Mouse (Mus musculus): ENCODE measurements at regions not wholly inside any gene's neighbourhood (a gene's known extent, or its start where the extent isn't known, plus 50 kb on each side); places are given as distances from the start of the nearest gene placed in this dataset.
"Not testable (repeated sequence)": the region's sequence is repeated elsewhere in the genome, so short reads cannot be mapped to it uniquely, and the experiment has no call there.

DNA sequence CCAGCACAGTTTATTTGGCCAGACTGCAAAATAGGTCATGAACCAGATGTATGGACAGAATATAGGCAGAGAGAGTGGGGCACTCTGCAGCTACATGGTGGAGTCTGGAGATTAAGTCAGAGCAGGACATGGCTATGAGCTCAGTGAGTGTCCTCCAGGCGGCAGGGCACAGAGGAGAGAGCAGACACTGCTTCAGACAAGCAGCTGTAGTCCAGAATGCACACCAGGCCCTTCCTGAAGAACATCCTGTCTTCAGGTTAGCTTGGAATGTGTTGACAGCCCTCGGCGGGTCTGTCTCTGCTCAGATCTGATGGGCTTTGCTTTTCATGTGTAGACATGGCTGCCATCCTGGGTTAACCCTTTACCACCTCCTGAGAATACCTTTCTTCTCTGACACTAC, 238.6 kb downstream of the Nuak1 start:
- in situ Hi-C loops (cut with MboI; ENCODE audit: low pct_unique_long_range_greater_than_20kb in 1 of 2, low sequenced_read_pairs in 2 of 2, unreplicated experiment in 1 of 2): no loop called here

DNA sequence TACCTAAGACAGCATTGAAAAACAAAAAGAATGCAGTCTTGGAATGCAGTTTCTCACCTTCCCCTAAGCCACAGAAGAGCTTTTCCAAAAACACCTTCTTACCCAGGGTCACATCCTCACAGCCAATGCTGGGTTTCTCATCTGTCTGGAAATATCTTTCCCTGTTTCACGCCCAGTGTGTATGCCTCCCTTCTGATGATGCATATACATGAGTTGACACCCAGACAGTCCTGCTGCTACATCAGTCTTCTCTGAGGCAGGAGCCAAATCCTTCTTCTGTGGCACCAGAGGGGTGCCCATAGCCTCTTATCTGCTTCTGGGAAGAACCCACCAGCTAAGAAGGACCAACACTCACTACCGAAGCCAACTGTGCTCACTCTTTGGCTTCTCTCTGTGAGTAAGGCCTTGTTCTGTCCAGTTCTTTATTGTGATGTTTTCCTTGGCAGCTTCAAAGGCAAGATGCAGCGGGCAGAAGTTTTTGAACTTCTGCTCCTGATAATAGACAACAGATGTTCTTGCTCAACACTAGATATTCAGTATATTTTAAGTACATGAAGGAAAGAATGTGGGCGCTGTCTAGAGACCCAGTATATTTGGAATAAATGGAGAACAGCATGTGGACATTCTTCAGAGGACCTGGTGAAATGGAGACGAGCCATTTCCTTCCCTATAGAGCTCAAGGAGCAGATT, 228.2 kb downstream of the Nuak1 start:
- in situ Hi-C loops (cut with MboI; ENCODE audit: low pct_unique_long_range_greater_than_20kb in 1 of 2, low sequenced_read_pairs in 2 of 2, unreplicated experiment in 1 of 2): no loop called here

DNA sequence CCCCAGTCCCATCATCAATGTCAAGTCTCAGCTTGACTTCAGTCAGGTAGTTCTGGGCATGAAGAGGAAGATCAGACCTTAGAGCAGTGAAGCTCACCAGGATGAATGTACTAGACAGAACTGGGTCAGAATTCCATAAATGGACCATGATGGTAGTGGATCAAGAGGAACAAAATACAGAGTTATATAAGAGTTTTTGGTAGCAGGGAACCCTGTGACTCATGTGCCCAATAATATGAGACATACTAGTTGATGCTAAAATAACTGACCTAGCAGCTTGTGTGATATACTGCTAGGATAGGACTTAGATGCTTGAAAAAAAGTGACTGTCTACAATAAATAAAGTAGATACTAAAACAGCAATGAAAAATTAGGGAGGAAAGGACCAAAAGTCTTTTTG, 225.6 kb downstream of the Nuak1 start:
- in situ Hi-C loops (cut with MboI; ENCODE audit: low pct_unique_long_range_greater_than_20kb in 1 of 2, low sequenced_read_pairs in 2 of 2, unreplicated experiment in 1 of 2): no loop called here

DNA sequence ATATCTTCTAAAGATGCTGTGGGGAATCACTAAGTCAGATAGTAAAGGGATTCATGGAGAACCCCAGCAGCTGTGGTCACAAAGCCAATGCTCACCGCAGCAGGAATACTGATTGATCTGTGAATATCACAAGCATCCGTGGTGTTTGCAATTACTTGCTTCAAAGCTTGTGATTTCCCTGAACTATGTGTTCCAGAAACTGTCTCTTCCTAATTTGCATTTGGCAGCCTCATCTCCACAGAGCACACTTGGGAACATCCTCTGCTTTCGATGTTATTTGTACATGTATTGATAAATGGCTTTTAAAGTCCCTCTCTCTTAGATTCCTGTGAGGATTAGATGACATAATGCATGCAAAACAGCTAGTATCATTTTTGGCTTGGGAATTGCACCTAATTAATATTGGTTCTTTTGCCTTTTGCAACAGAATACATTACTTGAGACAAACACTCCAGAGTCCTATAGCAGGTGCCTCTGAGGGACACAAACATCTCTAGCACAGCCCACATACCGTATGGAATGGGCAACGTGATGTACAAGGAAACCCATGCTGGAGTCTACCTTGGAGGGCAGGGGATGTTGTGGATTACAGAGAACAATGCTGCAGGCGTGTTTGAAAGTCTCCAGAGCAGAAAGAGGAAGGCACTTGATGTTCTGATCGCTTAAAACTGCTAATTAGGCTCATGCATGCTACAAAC, 211.0 kb downstream of the Nuak1 start:
- in situ Hi-C loops (cut with MboI; ENCODE audit: low pct_unique_long_range_greater_than_20kb in 1 of 2, low sequenced_read_pairs in 2 of 2, unreplicated experiment in 1 of 2): no loop called here

DNA sequence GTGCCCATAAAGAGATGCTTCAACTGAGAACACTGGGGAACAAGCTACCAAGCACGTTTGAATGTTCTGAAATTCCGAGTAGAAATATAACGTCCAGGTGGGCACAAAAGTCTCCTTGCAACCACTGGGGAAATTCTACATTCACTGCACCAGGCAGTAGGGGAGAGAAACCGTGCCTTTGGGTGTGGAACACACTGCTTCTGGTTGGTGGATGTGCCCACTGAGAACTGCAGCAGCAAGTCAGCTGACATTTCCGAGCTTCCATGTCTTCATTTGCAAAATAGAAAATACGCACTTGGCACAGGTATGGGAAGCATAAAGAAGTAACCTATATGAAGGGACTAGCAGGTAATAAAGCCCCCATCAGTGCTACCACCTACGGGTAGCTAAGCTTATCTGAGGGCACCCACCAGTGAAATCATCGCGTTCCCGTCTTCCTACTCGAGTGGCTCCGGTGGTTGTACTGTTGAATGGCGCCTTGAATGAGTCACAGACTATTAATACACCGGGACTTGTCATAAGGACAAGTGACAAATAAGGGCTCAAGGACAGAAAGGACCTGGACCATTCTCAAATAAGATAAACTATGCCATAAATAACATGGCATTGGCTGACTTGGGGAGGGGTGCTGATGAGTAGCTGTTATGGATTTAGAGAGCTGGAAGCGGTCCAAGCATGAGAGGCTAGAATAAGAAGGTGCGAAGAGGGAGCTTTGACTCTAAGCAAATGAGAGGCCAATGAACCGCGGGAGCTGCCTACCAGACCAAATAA, 210.2 kb downstream of the Nuak1 start:
- in situ Hi-C loops (cut with MboI; ENCODE audit: low pct_unique_long_range_greater_than_20kb in 1 of 2, low sequenced_read_pairs in 2 of 2, unreplicated experiment in 1 of 2): no loop called here

DNA sequence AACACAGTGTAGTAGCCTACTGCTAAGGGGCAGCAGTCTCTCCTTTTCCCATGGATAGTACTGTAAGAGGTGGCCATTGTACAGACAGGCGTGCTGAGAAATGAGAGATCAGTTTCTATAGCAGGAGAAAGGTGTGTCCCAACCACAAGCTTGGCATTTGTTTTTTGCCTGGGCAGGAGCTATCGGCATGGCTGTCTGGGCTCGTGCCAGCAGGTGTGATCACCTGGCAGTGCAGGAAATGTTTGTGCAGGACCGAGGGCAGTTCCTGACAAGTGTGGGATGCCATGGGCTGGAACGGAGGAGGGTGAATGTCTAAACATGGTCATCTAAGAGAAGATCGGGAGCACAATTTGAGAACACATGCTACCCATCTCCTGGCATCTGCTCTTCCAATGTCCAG, 205.4 kb downstream of the Nuak1 start:
- in situ Hi-C loops (cut with MboI; ENCODE audit: low pct_unique_long_range_greater_than_20kb in 1 of 2, low sequenced_read_pairs in 2 of 2, unreplicated experiment in 1 of 2): no loop called here

DNA sequence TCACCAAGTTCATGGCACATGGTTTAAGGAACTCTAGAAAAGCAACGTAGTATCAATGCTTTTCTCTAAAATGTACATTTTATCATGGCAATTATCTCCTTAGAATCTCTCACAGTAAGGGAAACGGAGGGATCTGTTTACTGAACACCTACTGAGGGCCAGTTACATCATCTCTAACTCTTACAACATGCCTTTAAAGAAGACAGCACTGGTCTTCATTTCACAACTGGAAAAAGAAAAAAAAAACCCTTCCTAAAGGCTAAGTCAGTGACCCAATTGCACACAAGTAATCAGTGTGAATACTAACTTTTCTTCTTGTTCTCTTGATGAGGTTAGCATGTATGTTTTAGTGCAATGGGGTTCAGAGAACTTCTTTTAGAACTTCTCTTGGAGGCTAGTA, 204.2 kb downstream of the Nuak1 start:
- in situ Hi-C loops (cut with MboI; ENCODE audit: low pct_unique_long_range_greater_than_20kb in 1 of 2, low sequenced_read_pairs in 2 of 2, unreplicated experiment in 1 of 2): no loop called here

DNA sequence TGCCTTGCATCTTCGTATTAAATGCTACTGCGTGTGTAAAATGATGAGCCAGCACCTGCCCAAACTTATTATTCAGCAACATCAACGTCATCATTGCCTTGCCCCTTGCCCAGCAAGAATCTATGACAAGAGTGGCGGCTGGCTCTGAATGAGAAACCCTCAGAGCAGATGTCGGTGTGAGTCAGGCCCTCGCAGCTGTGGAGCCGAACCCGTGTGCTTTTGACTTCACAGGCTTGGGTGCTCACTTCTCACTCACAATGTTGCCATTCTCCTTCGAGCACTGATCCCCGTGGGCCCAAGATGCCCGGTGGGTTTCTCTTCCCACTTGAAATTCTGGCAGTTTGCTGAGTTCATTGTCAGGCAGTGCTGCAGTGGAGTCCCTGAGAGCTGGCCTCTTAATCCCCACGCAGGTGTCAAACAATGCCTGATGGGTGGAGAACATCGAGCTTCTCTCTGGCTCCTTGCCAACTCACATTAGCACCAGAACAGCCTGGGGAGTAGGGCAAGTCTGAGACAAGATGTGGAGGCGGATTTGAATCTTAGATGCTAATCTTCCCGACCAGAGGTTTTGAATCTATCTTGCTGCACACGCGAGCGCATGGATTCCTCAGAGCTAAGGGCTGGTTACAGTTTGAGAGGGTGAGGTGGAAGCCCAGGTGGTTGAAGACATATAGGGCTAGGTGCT, 202.0 kb downstream of the Nuak1 start:
- in situ Hi-C loops (cut with MboI; ENCODE audit: low pct_unique_long_range_greater_than_20kb in 1 of 2, low sequenced_read_pairs in 2 of 2, unreplicated experiment in 1 of 2): no loop called here

DNA sequence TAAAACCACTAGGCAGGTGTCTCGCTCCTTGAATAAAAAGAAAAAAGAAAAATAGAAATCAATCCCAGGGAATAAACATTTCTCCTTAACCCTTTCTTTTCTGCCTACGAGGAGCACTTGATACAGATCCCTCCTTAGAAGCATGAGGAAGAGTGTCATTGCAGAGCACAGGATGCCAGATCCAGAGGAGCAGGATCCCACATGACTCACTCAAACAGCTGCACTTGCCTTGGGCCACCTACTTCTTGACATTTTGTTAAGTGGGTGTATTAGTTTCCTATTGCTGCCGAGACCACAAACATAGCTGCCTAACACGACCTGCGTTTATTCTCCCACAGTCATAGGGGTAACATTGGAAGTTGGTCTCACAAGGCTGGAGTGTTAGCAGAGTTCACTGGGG, 197.1 kb downstream of the Nuak1 start:
- in situ Hi-C loops (cut with MboI; ENCODE audit: low pct_unique_long_range_greater_than_20kb in 1 of 2, low sequenced_read_pairs in 2 of 2, unreplicated experiment in 1 of 2): no loop called here

DNA sequence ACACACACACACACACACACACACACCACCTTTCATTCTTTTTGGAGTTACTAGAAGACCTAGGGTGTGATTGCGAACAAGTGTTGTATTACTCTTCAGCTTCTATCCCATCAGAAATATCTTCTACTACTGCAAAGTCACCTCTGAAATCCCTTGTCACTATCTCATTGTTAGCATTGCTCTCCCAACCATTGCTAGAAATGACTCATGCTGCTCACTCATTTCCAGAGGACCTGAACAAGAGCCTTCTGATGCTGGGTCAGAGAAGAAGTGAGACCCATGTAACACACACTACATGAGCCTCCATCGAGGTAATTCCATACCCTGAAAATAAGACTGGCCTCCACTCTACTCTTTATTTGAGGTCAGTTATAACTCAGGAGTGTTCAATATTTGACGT, 191.1 kb downstream of the Nuak1 start:
- in situ Hi-C loops (cut with MboI; ENCODE audit: low pct_unique_long_range_greater_than_20kb in 1 of 2, low sequenced_read_pairs in 2 of 2, unreplicated experiment in 1 of 2): no loop called here

DNA sequence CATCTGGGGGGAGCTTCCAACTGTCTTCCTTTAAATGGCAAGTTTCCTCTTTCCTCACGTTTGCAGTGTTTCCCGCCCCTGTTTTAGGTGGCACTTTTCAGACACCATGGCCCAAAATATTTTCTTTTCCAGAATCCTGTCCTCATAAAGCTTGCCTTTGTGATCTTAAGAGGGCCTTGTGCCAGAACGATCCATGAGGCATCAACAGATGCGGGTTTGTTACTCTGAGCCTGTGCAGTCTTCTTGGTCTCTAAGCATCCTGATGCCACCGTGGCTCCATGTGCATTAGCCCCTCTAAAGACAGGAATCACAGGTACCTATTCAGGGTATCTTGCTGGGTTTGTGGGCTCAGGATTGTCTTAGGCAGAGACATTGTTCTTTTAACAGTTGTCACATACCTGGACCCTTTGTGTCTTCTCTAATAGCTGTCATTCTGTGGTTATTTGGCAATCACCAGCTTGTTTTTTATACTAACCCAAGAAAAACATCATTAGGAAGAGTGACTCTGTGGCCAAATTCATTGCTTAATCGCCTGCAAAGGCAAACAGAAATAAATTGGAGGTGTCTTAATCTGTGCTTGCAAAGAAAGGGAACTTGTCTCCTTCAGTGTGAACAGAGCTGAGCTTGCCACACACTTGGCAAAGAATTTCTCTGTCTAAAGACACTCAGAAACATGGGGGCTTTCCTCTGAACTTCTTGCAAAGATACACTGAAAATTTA, 179.3 kb downstream of the Nuak1 start:
- in situ Hi-C loops (cut with MboI; ENCODE audit: low pct_unique_long_range_greater_than_20kb in 1 of 2, low sequenced_read_pairs in 2 of 2, unreplicated experiment in 1 of 2): no loop called here

DNA sequence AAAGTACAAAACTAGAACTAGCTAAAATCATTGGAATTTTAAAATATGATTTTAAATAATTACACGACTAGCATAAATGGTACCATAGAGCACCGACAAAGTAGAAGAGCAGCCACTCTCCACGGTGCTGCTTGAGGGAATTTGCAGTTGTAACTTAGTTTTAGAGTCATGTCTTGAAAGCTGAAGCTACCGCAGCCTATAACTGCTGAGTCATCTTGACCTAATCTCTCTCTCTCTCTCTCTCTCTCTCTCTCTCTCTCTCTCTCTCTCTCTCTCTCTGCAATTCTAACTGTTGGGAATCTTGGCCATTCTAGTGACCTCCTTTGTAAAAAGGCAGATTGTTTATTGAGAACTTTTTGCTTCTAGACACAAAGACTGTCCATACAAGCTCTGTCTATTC, 177.5 kb downstream of the Nuak1 start:
- in situ Hi-C loops (cut with MboI; ENCODE audit: low pct_unique_long_range_greater_than_20kb in 1 of 2, low sequenced_read_pairs in 2 of 2, unreplicated experiment in 1 of 2): no loop called here

DNA sequence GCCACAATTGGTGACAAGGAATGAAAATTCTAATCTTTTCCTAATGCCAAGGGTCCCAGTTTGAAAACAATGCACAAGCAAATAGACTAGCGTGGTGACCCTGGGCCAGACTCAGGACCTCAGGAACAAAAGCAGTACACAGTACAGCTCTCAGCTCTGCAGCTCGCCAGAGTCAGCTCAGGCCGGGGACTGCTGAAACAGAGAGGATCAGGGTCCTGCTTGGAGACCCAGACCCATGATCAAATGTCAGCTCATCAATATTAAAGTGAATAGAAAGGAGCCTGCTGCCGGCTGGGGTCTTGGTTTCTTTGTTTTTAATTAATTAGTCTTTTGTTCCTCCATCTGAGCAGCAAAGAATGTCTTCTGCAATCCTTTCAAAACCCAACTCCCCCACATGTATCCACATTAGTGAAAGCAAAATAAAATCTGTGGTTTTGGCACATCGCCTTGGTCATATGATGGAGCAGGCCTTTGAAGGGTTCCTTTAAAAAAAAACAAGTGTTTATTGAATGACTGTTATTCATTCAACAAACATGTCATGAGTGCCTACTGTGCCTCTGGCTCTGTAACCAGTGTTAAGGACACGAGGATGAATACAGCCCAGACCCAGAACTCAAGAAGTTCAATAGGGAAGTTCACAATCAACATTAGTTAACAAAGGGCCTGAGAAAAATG, 154.4 kb downstream of the Nuak1 start:
- in situ Hi-C loops (cut with MboI; ENCODE audit: low pct_unique_long_range_greater_than_20kb in 1 of 2, low sequenced_read_pairs in 2 of 2, unreplicated experiment in 1 of 2): no loop called here

DNA sequence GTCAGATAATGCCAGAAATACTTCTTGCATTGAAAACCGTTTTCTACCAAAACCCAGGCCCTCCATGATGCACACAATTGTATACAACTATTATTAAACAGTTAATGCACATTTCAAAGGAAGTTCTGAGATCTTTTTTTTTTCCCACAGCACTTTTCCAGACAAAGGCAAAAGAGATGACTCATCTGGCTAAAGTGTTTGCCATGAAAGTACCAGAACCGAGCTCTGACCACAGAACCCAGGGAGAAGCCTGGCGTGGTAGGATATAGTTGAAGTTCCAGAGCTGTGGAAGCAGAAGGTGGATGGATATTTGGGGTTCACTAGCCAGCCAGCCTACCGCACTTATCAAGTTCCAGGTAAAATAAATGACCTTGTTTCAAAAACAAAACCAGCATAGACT, 146.0 kb downstream of the Nuak1 start:
- in situ Hi-C loops (cut with MboI; ENCODE audit: low pct_unique_long_range_greater_than_20kb in 1 of 2, low sequenced_read_pairs in 2 of 2, unreplicated experiment in 1 of 2): no loop called here

DNA sequence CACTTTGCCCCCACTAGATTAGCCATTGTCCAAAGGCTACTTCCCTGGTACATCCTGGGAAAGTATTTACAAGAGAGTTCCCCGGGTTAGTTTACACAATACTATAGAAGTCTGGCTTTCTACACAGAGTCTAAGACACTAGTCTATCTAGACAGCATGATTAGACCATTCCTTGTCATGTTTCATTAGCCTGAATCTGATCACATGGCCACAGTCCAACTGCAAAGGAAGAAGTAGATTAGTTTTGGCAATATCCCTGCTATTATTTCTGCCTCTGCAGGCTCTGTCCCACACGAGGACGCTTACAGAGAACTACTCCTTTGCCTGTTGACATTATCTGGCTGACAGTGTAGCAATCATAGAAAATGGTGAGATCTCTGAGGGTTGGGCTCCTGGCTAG, 144.2 kb downstream of the Nuak1 start:
- in situ Hi-C loops (cut with MboI; ENCODE audit: low pct_unique_long_range_greater_than_20kb in 1 of 2, low sequenced_read_pairs in 2 of 2, unreplicated experiment in 1 of 2): no loop called here

DNA sequence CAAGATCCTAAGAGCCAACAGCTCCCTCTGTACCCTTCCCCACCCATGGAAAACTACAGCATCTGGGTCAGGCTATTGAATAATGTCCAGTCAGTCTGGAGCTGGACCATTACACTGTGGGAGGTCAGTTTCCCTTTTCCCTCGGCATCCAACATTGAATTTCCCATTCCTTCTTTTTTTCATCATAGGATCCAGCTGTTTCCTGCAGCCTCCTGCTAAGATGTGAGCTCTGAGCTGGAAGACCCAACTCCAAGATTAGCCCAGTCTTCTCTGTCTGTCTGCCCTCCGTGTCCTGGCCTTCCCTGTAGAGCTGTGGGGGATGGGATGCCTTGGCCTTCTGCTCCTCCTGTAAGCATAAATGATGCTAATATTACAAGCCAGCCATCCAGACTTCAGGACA, 138.8 kb downstream of the Nuak1 start:
- in situ Hi-C loops (cut with MboI; ENCODE audit: low pct_unique_long_range_greater_than_20kb in 1 of 2, low sequenced_read_pairs in 2 of 2, unreplicated experiment in 1 of 2): no loop called here

DNA sequence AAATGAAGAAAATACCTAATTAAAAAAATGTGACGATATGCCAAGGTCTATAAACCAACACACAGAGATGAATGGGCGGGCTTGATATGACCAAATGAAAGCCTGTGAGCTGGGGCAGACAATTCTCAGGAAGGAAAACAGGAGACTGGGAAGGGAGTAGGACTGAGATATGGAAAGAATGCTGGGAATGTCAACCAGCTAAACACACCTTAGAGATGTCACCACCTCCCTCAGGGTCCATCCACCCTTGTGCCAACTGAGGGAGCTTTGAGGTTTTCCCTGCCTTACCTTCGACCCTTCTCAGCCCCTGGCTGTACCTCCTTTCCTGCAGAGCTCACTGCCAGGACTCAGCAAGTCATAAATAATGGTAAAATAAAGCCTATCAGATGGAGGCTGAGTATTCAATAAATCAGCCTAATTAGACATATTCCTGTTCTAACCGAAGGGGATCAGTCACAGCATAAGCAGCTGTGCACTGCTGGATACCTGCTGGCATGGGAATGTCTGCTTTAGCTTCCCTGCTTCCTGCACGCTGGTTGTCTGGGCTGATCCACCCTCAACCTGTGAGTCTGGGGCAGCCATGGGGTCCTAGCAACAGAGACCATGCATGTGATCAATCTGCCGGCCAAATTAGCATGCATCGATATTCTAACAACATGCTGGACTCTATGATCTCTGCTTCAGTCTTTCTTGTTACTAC, 137.4 kb downstream of the Nuak1 start:
- in situ Hi-C loops (cut with MboI; ENCODE audit: low pct_unique_long_range_greater_than_20kb in 1 of 2, low sequenced_read_pairs in 2 of 2, unreplicated experiment in 1 of 2): no loop called here

DNA sequence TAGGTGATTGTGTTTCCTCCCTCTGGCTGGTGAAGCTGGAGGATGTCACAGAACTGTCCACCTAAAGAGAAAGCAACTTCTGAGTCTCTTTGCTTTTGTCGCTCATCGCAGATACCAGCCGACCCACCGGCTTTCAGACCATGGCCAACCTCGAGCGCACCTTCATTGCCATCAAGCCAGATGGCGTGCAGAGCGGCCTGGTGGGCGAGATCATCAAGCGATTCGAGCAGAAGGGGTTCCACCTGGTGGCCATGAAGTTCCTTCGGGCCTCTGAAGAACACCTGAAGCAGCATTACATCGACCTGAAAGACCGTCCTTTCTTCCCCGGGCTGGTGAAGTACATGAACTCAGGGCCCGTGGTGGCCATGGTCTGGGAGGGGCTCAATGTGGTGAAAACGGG, 131.7 kb downstream of the Nuak1 start:
- in situ Hi-C loops (cut with MboI; ENCODE audit: low pct_unique_long_range_greater_than_20kb in 1 of 2, low sequenced_read_pairs in 2 of 2, unreplicated experiment in 1 of 2): not testable (repeated sequence)
